Mouse (Mus musculus) neural tube, embryonic 11.5 days (tissue): ENCODE data around the gene Dhx38. TPM values are rescaled to one million over a fixed set of nuclear protein-coding genes. Genes with fewer than 3 reads are reported as not detected.

Source experiments
- ATAC-seq: fragments of 200-750 bp; cut with Nextera tagmentation; 2 replicates; pipeline ENCODE4 v1.8.0; 2017; ENCODE audit warnings: moderate number of reproducible peaks, mild to moderate bottlenecking, moderate TSS enrichment, moderate library complexity; ENCODE audit not compliant: insufficient read depth, low FRiP score, low TSS enrichment
- DNase-seq: peaks from one replicate; pipeline ENCODE4 v3.0.0-alpha.2; 2015; ENCODE audit warnings: low spot score
- H3K27ac ChIP-seq: fragments of 300-500 bp; sonication (generic); 2 replicates; pipeline ENCODE4 v1.5.1; 2014; ENCODE audit warnings: low read depth, mild to moderate bottlenecking, low read length
- H3K27me3 ChIP-seq: fragments of 300-500 bp; sonication (generic); 2 replicates; pipeline ENCODE4 v1.6.1; 2014; ENCODE audit warnings: mild to moderate bottlenecking, low read length, mixed read lengths; ENCODE audit not compliant: control insufficient read depth, insufficient read depth
- H3K36me3 ChIP-seq: fragments of 300-500 bp; sonication (generic); 2 replicates; pipeline ENCODE4 v1.6.1; 2014; ENCODE audit warnings: mild to moderate bottlenecking, low read length, moderate library complexity, mixed read lengths; ENCODE audit not compliant: control insufficient read depth, insufficient read depth
- H3K4me1 ChIP-seq: fragments of 300-500 bp; sonication (generic); 2 replicates; pipeline ENCODE4 v1.6.1; 2014; ENCODE audit warnings: low read length, mixed read lengths; ENCODE audit not compliant: control insufficient read depth, insufficient read depth
- H3K4me2 ChIP-seq: fragments of 300-500 bp; sonication (generic); 2 replicates; pipeline ENCODE4 v1.6.1; 2014; ENCODE audit warnings: low read depth, mild to moderate bottlenecking, moderate library complexity
- H3K4me3 ChIP-seq: fragments of 300-500 bp; sonication (generic); 2 replicates; pipeline ENCODE4 v1.5.1; 2014; ENCODE audit warnings: low read depth, low read length
- H3K9ac ChIP-seq: fragments of 300-500 bp; sonication (generic); 2 replicates; pipeline ENCODE4 v1.6.1; 2014; ENCODE audit warnings: mild to moderate bottlenecking, low read length
- H3K9me3 ChIP-seq: fragments of 300-500 bp; sonication (generic); 2 replicates; pipeline ENCODE4 v1.6.1; 2016; ENCODE audit warnings: low read length; ENCODE audit not compliant: control insufficient read depth
- WGBS: fragments of 180-500 bp; shearing (Covaris S2); extraction: QIAGEN DNeasy Blood & Tissue Kit; methylation state at CpG from one replicate; pipeline ENCODE4 v1.1.7; 2014; 5-methylcytosine and 5-hydroxymethylcytosine counted together
- polyA plus RNA-seq: library from polyadenylated mRNA; unstranded; fragments of >200 nt; fragmentation: Nextera tagmentation; extraction: Ambion mirVana; gene quantifications from 2 replicates; pipeline ENCODE4 v1.2.1, GENCODE M21; 2014

The Dhx38 gene
- polyA plus RNA-seq, 1 experiment from 2014 or later: 27.1 TPM

GRCm38 (mm10) chr8:109593117-109593788 is 27.6 kb upstream of the Dhx38 start:
- no peak for DNase-seq
- H3K36me3 ChIP-seq: peaks cover 4% of the 10 kb centered on the region; the same call in 1 of the 2 replicates
- no peak overlapping the region for H3K4me3 ChIP-seq
- 88% methylated on average over 6 of the region's 6 CpGs for WGBS
- no peak for ATAC-seq
- no peak overlapping the region for H3K9ac ChIP-seq
- H3K4me2 ChIP-seq: no peak overlapping the region
- H3K27ac ChIP-seq: no peak overlapping the region
- no peaks in the 10 kb centered on the region for H3K27me3 ChIP-seq
- H3K9me3 ChIP-seq: no peaks in the 10 kb centered on the region
- no peaks in the 10 kb centered on the region for H3K4me1 ChIP-seq

- Histone ChIP-seq H3K27me3 (no peaks in the 10 kb centered on the region), H3K4me2 (no peak overlapping the region), H3K9me3 (no peaks in the 10 kb centered on the region), H3K4me3 (no peak overlapping the region), H3K27ac (no peak overlapping the region), H3K36me3 (peaks cover 4% of the 10 kb centered on the region; the same call in 1 of the 2 replicates), H3K4me1 (no peaks in the 10 kb centered on the region), H3K9ac (no peak overlapping the region)
- DNase-seq: no peak
- no peak for ATAC-seq
- 88% methylated on average over 5 of the region's 5 CpGs for WGBS
These were observed 26.5 kb upstream of the Dhx38 start for GRCm38 (mm10) chr8:109592164-109592563.

GRCm38 (mm10) chr8:109591367-109591766 is 25.7 kb upstream of the Dhx38 start:
- Histone ChIP-seq H3K4me2 (no peak overlapping the region), H3K9ac (no peak overlapping the region), H3K27me3 (no peaks in the 10 kb centered on the region), H3K9me3 (no peaks in the 10 kb centered on the region), H3K27ac (no peak overlapping the region), H3K36me3 (peaks cover 4% of the 10 kb centered on the region; the same call in 1 of the 2 replicates), H3K4me1 (no peaks in the 10 kb centered on the region), H3K4me3 (no peak overlapping the region)
- ATAC-seq (no peak), DNase-seq (no peak)
- 86% methylated on average over 3 of the region's 3 CpGs for WGBS

GRCm38 (mm10) chr8:109590901-109591300 is 25.2 kb upstream of the Dhx38 start:
- H3K9me3 ChIP-seq: no peaks in the 10 kb centered on the region
- 90% methylated on average over 9 of the region's 9 CpGs for WGBS

GRCm38 (mm10) chr8:109586972-109587504 is 21.4 kb upstream of the Dhx38 start:
- H3K4me2 ChIP-seq: no peak overlapping the region
- 67% methylated on average over 7 of the region's 7 CpGs for WGBS
- H3K4me3 ChIP-seq: no peak overlapping the region
- H3K9ac ChIP-seq: no peak overlapping the region
- H3K4me1 ChIP-seq: no peaks in the 10 kb centered on the region
- H3K27ac ChIP-seq: no peak overlapping the region
- no peak for DNase-seq
- H3K27me3 ChIP-seq: no peaks in the 10 kb centered on the region
- no peaks in the 10 kb centered on the region for H3K36me3 ChIP-seq
- no peaks in the 10 kb centered on the region for H3K9me3 ChIP-seq
- no peak for ATAC-seq

More at GRCm38 (mm10) chr8:109590901-109591300, 25.2 kb upstream of the Dhx38 start:
- Histone ChIP-seq H3K4me3 (no peak overlapping the region), H3K4me1 (no peaks in the 10 kb centered on the region), H3K27me3 (no peaks in the 10 kb centered on the region), H3K9ac (no peak overlapping the region), H3K36me3 (peaks cover 4% of the 10 kb centered on the region; the same call in 1 of the 2 replicates), H3K27ac (no peak overlapping the region), H3K4me2 (no peak overlapping the region)
- DNase-seq: no peak
- no peak for ATAC-seq

- Histone ChIP-seq H3K4me3 (no peak overlapping the region), H3K36me3 (no peaks in the 10 kb centered on the region), H3K4me1 (no peaks in the 10 kb centered on the region), H3K27ac (no peak overlapping the region), H3K4me2 (no peak overlapping the region), H3K27me3 (no peaks in the 10 kb centered on the region), H3K9me3 (no peaks in the 10 kb centered on the region), H3K9ac (no peak overlapping the region)
- ATAC-seq (no peak), DNase-seq (no peak)
These were observed 20.0 kb upstream of the Dhx38 start for GRCm38 (mm10) chr8:109585652-109586051.

GRCm38 (mm10) chr8:109584830-109585229 is 19.2 kb upstream of the Dhx38 start:
- Histone ChIP-seq H3K36me3 (no peaks in the 10 kb centered on the region), H3K4me3 (no peak overlapping the region), H3K27ac (no peak overlapping the region), H3K4me2 (no peak overlapping the region), H3K27me3 (no peaks in the 10 kb centered on the region), H3K4me1 (no peaks in the 10 kb centered on the region), H3K9ac (no peak overlapping the region), H3K9me3 (no peaks in the 10 kb centered on the region)
- WGBS: 83% methylated on average over 3 of the region's 3 CpGs
- DNase-seq (no peak), ATAC-seq (no peak)

- Histone ChIP-seq H3K36me3 (no peaks in the 10 kb centered on the region), H3K4me3 (no peak overlapping the region), H3K4me2 (no peak overlapping the region), H3K9ac (no peak overlapping the region), H3K9me3 (no peaks in the 10 kb centered on the region), H3K27me3 (no peaks in the 10 kb centered on the region), H3K27ac (no peak overlapping the region), H3K4me1 (no peaks in the 10 kb centered on the region)
- 89% methylated on average over 4 of the region's 4 CpGs for WGBS
- ATAC-seq: no peak
- no peak for DNase-seq
These were observed 18.6 kb upstream of the Dhx38 start for GRCm38 (mm10) chr8:109584293-109584692.

- Histone ChIP-seq H3K27ac (no peak within 1 kb of the TSS), H3K9me3 (no peaks in the 10 kb centered on the region), H3K4me1 (no peaks in the 10 kb centered on the region), H3K36me3 (no peaks in the 10 kb centered on the region), H3K9ac (no peak within 1 kb of the TSS), H3K4me2 (no peak within 1 kb of the TSS), H3K4me3 (no peak within 1 kb of the TSS), H3K27me3 (no peaks in the 10 kb centered on the region)
- ATAC-seq (no peak), DNase-seq (no peak)
- 76% methylated on average over 8 of the region's 8 CpGs for WGBS
These were observed 13.2 kb upstream of the Dhx38 start, which contains the start of gene Hp for GRCm38 (mm10) chr8:109578900-109579301. Gene Hp (minus strand): TSS chr8:109579172.
